Mouse (Mus musculus): Measurements from ENCODE around the gene Tmem121b.

The Tmem121b gene

DNA sequence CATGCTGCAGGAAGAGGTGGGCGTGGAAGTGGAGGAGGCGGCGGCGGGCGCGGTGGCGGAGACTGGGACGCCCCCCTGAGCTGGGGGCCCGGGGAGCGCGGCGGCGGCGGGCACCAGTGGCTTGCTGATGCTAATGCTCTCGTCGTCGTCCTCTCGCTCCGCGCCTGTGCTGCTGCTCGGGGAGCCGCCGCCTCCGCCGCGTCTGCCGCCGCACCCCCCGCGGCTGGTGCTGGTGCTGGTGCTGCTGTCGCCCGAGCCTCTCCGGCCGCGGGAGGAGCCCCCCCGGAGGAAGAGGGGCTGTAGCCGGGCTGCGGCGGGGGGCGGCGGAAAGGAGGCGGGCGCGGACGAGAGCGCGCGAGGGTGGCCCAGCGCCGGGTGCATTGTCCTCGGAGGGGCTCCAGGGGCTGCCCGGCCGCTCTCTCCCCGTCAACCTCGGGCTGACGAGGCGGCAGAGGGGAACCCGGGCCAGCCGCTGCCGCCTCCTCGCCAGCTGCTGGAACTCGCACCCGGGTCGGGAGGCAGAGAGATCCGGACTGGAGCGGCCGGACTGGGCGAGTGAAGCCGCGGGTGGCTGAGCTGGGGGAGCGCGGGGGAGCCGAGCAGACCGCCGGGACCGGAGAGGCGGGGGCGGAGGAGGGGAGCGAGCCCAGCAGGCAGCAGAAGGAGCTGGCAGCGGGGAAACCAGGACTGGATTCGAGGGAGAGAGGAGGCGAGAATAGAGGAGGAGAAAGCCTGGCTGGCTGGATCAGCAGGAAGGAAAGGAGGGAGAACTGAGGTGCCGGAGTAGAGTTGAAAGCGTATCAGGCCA, at the start of gene Tmem121b:
Gene Tmem121b (minus strand): TSS at position 434 of the 808 bp plus-strand sequence.
- peak; percentile 59 for DNase-seq (ENCODE audit: low spot score)

DNA sequence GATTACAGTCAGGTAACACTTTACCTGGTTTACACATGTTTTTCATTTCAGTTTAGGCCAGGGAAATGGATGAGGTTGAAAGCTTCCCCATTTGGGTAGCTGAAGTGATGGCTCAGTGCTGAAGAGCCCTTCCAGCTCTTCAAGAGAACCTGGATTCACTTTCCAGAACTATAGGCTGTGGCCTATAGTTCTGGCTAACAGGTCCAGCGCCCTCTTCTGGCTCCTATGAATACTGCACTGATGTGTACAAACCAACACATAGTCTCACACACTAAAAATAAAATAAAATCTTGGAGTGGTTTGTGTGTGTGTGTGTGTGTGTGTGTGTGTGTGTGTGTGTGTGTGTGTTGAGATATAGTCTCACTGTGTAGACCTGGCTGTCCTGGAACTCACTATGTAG, 48.5 kb upstream of the Tmem121b start:
- DNase-seq (ENCODE audit: low spot score) = no peak

DNA sequence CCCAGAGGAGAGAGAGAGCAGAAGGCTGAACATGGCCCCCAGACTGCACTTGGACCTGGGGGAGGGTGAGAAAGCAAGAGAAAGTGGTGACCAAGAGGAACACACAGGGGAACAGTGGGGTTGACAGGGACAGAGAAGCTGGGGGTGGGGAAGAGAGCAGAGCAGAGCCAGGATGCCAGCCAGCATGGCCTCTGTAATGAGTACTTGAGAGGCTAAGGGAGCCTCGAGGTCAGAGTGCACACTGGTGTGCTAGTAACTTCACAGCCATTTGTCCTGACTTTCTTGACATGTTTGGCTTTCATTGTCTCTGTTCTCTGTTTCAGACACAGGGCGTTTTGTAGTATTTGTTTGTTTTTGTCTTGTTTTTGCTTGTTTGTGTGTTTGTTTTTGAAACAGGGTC, 47.8 kb upstream of the Tmem121b start:
- no peak for DNase-seq (ENCODE audit: low spot score)

DNA sequence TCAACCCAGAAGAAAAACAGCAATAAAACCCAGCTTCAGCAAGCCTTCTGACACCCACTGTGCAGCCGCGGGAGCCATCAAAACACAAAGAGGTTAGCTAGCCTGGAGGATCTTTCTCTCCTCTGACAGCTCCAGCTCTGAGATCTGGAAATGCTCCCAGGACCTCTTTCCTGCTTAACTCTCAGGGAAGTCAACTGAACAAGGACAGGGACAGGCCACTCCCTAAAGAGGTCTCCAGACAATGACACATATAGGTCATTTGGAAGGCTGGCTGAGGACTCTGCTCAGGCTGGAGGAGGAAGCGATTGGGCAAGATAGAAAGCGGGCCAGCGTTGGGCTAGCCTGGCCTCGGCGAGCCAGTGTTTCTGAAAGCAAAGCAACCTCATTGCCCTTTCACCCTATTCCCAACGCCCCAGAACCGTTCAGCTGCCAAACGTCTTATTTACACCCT, 46.2 kb upstream of the Tmem121b start:
- DNase-seq (ENCODE audit: low spot score) = no peak

DNA sequence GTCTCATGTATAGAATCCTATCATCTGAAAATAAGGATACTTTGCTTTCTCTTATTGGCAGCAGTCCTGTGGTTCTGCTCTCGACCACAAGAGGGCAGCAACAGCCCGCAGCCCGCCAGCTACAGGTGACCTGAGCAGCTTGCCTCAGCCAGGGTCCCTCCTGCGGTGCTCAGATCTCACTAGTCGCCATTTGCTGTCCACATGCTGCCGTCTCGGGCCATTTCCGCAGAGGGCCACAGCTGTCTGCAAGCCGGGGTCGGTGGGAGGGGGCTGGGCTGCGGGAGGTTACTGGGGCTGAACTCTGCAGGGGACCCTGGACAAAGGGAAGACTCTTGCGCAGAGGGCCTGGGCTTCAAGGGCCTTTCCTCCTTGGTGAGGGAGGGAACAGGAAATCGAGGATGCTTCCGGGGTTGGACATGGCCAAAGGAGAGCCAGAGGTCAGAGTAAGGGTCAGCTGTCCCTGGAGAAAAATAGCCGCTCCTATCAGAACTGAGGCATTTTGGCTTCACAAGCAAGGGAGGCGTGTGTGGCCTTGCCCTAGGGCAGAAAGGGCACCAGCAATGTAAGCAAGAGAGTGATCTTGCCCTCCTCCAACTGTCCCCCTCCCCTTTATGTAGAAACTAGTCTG, 45.6 kb upstream of the Tmem121b start:
- DNase-seq (ENCODE audit: low spot score) = peak; percentile 92

DNA sequence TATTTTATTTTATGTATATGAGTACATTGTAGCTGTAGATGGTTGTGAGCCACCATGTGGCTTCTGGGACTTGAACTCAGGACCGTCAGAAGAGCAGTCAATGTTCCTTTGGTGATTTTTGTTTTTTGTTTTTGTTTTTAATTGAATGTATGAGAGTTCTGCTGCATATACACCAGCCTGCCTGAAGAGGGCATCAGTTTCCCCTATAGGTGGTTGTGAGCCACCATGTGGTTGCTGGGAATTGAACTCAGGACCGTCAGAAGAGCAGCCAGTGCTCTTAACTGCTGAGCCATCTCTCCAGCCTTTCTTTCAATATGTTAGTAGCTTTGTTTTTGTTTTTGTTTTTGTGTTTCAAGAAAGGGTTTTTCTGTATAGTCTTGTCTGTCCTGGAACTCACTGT, 42.7 kb upstream of the Tmem121b start:
- DNase-seq (ENCODE audit: low spot score) = no peak

DNA sequence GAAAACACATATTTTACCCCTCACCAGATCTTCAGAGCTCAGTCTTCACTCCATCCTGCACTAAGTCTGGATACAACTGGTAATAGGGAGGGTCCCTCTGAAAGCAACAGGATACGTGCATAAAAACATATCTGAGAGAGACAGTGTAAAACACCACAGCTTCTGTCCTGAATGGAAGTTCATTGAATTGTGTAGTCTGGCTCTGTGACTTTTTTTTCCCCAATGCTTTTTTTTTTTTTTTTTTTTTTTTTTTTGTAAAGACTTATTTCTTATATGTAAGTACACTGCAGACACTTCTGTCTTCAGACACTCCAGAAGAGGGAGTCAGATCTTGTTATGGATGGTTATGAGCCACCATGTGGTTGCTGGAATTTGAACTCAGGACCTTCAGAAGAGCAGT, 39.0 kb upstream of the Tmem121b start:
- DNase-seq (ENCODE audit: low spot score) = no peak

DNA sequence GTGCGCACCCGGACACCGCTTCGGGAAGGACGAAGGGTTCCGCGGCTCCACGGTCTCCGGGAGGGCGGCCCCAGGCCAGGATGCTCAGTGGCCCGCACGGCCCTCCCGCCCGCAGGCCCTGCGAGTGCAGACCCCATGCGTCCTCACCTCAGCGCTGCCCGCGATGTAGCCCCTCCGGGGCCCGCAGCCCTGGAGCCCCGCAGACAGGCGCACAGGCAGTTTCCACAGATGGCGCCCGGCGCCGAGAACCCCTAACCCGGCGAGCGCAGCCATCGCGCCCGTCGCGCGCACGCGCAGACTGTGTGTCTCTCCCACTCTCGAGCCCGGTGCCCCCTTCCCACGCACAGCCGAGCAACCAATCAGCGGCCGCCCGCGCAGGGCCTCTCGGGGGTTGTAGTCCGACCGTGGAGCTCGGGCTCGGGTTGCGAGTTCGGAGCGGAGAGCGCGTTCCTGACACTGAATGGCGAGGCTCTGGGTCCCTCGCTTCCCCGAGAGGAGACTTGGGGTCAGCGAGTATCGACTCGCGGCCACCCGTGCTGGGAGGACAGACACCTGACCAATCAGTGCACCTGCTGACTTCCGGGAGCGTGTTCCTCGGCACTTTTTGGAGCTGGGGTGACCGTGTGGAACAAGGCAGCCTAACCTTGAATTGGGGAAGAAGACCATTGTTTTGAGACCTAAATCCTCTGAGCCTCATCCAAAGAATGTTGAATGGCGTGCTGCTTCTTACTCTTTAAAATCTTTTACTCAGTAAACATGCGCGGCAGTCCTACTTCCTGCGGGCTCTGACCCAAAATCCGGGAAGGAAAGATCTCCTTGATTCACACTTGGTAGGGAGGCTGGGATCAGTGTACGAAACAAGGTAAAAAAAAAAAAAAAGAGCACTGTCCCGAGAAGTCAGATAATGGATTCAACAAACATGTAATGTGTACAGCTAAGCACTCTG, 37.7 kb upstream of the Tmem121b start, which contains the start of gene Hdhd5:
Gene Hdhd5 (minus strand): TSS at position 300 of the 946 bp plus-strand sequence.
- peak; percentile 91 for DNase-seq (ENCODE audit: low spot score)

DNA sequence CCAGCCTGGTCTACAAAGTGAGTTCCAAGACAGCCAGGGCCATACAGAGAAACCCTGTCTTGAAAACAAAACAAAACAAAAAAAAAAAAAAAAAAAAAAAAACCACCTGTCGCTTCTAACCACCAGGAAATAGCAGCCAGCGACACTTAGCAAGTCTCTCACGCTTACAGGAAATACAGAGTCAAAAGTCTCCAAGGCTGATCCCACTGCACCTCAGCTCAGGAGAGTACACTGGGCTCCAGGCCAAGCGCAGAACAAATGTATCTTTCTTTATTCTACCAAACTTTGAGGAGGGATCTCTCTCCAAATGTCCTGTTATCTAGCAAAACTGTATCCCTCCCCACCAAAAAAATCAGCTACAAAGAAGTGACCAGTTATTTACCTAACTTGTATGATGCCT, 35.5 kb upstream of the Tmem121b start:
- DNase-seq (ENCODE audit: low spot score) = no peak

DNA sequence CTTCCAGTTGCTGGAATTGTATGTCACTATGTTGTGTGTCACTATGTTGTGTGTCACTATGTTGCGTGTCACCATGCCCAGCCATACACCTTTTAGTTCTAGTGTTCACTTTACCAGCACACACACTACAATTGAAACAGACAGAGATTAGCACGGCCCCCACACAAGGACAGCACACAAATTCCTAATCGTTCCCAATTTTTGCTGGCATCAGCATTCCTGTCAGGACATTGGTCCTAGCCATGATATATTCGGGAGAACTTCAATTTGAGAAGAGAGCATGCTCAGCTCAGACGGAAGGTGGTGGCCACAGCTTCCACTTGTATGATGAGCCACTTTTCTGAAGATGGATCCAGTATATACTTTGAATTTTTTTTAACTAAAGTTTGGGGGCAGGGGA, 31.2 kb upstream of the Tmem121b start:
- DNase-seq (ENCODE audit: low spot score) = no peak

DNA sequence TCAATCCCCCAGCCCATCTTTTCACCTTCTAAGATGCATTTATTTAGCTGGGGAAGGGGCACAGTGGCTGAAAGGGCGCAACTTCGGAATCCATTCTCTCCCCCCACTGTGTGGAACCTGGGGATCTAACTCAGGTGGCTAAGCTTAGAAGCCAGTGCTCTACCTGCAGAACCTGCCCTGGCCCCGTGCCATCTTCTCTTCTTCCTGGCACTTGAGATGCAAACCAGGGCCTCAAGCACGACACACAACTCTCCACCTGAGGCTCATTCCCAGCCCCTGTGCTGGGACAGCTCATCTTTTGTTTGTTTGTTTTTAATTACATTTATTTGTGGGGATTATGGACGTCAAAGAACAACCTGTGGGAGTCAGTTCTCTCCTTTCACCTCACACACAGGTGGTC, 26.0 kb upstream of the Tmem121b start:
- no peak for DNase-seq (ENCODE audit: low spot score)

DNA sequence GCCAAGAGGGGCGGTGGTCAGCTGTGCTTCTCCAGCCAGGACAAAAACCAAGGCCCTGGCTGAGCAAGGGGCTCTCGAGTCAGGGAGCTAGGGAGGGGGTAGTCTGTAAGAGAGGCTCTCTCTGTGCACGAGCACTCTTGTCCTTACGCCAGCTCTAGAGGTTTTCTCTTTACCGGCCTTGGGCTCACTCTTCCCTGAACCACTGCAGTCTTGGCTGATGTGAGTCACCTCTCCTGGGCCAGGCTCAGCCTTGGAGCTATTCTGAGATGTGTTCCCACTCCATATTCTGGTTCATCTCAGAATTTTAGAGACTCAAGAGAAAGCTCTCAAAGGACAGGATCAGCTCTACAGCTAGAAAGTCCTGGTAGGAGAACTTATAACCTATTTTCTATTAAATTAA, 23.7 kb upstream of the Tmem121b start:
- no peak for DNase-seq (ENCODE audit: low spot score)

DNA sequence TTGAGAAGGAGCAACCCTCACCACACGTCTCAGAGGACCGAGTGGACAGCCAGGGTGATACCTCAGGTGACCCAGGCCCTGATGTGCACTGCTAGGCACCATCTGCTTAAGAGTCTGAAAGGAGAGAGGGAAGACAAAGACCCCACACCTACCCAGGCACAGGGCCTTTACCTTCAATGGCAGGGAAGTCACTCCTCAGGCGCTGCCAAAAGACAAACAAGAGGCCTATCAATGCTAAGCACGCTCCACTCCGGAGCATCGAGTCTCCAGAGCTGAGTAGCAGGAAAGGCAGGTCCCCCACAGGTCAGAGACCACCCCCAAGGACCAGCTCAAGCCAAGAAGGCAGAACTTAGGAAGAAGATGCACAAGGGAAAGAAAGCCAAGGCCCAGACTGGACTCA, 23.3 kb upstream of the Tmem121b start:
- no peak for DNase-seq (ENCODE audit: low spot score)

DNA sequence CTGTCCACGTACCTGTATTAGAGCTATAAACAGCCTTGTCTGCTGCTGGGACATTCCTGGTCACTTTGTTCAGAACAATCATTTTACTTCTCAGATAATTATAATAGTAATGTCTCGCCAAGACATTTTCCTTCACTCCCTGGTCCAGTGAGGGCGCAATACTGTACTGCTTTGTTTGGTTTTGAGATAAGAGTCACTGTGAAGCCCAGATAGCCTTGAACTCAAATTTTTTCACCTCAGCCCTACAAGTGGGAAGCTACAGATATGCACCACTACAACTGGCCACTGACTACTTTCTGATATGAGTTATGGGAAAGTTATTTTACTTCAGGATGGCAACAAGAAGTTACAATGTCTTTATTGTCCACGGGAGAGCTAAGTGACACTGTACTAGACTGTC, 22.8 kb upstream of the Tmem121b start:
- peak; percentile 15 for DNase-seq (ENCODE audit: low spot score)

DNA sequence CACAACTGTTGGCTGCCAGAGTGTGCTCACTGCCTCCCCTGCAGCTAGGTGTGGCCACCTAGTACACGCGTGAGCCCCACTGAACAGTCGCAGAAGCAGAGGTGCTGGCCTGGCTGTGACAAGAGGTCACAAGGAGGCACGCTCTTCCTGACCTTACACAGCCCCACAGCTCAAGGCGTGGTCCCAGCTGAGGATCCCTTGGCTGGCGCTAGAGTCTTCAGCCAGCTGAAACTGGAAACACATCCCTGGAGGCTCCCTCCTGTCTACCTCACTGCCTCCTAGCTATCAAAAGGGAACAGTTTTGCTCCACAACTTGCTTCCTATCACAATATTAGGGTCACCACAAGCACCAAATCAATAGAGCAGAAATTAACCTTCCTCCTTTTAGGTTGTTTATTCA, 17.6 kb upstream of the Tmem121b start:
- DNase-seq (ENCODE audit: low spot score) = no peak

DNA sequence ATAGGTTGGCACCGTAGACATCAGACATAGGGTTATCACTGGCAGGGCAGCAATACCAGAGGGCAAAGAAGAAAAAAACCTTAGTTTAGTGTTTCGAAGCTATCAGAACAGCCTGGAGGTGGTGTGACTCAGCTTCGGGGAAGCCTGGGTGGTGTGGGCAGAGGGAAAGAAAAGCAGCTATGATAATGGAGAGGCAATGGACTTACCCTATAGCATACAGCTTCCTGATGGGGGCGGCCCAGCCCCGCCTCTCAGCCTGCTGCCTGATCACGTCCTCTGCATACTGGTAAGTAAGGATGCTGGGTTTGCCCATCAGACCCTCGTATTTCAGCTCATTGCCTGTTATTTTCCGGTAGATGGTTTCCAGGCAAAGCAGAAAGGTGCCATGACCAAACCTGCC, 16.8 kb upstream of the Tmem121b start:
- no peak for DNase-seq (ENCODE audit: low spot score)

DNA sequence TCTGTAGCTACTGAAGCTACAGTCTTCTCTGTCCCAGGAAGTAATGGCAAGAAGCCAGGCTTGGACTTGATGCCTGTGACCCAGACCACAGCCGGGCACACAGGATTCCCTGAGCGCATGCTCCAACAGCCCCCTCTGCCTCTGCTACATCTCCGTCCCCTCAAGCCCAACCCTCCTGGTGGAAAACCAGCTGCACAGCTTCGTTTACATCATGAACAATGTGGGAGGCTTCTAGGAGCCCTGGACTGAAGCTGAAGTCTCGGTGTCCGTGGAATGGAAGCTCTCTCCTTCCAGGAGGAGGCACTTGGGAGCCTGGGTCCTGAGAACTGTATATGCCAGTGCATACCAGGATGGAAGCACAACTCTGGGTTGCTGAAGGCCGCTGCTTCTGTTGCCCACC, 16.4 kb upstream of the Tmem121b start:
- no peak for DNase-seq (ENCODE audit: low spot score)

DNA sequence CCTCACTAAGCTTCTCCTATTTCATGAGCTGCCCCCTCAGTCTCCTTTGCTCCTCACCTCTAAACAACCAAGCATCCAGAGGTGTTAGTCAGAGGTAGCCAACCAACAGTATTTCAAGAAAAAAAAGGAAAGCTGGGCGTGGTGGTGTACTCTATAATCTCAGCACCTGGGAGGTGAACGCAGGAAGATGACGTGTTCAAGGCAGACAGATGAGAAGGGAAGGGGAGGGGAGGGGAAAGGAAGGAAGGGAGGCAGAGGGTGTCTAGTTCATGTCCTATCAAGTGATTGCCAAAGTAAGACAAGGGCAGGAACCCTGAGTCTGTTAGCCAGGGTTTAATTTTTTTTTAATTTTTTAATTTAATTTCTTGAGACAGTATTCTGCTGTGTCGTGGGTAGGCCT, 15.0 kb upstream of the Tmem121b start:
- no peak for DNase-seq (ENCODE audit: low spot score)

DNA sequence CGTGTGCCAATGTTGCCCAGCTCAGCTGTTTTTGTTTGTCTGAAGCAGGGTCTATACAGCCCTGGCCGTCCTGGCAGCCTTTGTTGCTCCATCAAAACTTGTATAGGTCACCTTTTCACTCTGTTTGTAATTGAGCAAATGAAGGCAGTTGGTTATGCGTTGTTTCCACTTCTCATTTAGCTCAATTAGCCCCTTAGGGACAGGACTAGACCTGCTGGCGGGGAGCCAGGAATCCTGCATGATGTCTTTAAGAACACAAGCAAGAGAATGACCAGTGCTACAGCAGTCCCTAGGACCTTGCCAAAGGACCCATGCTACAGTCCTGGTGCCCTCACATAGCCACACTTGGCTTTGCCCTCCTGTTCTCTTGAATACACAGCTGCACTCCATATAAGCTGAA, 11.9 kb upstream of the Tmem121b start:
- no peak for DNase-seq (ENCODE audit: low spot score)

DNA sequence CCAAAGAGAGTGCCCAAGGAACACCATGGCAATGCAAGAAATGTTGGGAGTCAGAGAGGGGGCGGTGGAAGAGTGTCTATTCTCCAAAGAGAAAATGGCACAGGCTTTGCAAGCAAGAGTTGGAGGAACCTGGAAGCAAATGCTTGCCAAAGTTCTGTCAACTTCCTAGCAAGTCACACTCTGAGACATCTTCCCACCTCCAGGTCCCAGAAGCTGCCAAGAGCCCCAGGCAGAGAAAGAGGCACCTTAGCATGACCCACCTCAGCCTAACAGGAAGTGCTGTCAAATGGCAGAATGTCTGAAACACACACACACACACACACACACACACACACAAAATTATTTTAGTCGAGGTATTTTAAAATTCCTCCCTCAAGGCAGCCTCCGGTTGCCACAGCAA, 10.4 kb upstream of the Tmem121b start:
- no peak for DNase-seq (ENCODE audit: low spot score)

DNA sequence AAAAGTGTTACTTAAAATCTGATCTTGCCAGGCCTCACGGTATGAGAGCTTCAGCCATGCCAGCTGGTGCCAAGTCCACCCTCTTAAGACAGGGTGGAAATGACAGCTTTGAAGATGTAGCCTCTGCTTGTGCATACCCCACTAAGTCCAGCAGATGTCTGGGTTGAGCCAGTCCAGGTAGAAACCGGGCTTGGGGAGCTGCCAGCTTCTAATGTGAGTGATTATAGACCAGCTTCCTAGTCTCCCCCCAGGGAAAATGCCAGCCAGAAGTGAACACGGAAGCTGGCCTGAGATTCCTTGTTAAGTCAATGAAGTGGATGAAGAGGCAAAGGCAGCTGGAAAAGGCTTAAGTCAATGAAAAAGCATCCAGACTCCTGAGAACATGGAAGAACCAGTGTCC, 2.9 kb upstream of the Tmem121b start:
- no peak for DNase-seq (ENCODE audit: low spot score)

Data from yolk sac, embryonic 10.5 days (tissue).